Mouse (Mus musculus) heart, embryonic 12.5 days (tissue): ENCODE measurements around the gene Ugt1a6a. TPM values are rescaled to one million over a fixed set of nuclear protein-coding genes. Genes with fewer than 3 reads are reported as not detected.
A peak's percentile ranks its signal among the peaks of the same experiment; 100 is the strongest.

ENCODE experiments used
- ATAC-seq: fragments of 200-750 bp; cut with Nextera tagmentation; 2 replicates; pipeline ENCODE4 v1.8.0; 2017; ENCODE audit warnings: moderate TSS enrichment, moderate library complexity; ENCODE audit not compliant: insufficient number of reproducible peaks, low FRiP score
- H3K27ac ChIP-seq: fragments of 300-500 bp; sonication (generic); 2 replicates; pipeline ENCODE4 v1.5.1; 2016; ENCODE audit warnings: mild to moderate bottlenecking, moderate library complexity; ENCODE audit not compliant: poor library complexity, severe bottlenecking
- H3K27me3 ChIP-seq: fragments of 300-500 bp; sonication (generic); replicated peaks from 2 replicates; pipeline ENCODE4 v1.6.1; 2016; ENCODE audit warnings: mild to moderate bottlenecking, moderate library complexity
- H3K36me3 ChIP-seq: fragments of 300-500 bp; sonication (generic); 2 replicates; pipeline ENCODE4 v1.6.1; 2016; ENCODE audit warnings: mild to moderate bottlenecking, moderate library complexity
- H3K4me1 ChIP-seq: fragments of 300-500 bp; sonication (generic); replicated peaks from 2 replicates; pipeline ENCODE4 v1.6.1; 2016; ENCODE audit warnings: mild to moderate bottlenecking
- H3K4me2 ChIP-seq: fragments of 300-500 bp; sonication (generic); 2 replicates; pipeline ENCODE4 v1.6.1; 2016; ENCODE audit warnings: mild to moderate bottlenecking, moderate library complexity
- H3K4me3 ChIP-seq: fragments of 300-500 bp; sonication (generic); 2 replicates; pipeline ENCODE4 v1.5.1; 2016; ENCODE audit warnings: mild to moderate bottlenecking
- H3K9ac ChIP-seq: fragments of 300-500 bp; sonication (generic); 2 replicates; pipeline ENCODE4 v1.6.1; 2016; ENCODE audit warnings: mild to moderate bottlenecking, moderate library complexity
- H3K9me3 ChIP-seq: fragments of 300-500 bp; sonication (generic); replicated peaks from 2 replicates; pipeline ENCODE4 v1.6.1; 2016; ENCODE audit warnings: mild to moderate bottlenecking, moderate library complexity
- WGBS: fragments of 180-500 bp; shearing (Covaris S2); methylation state at CpG from one replicate; pipeline ENCODE4 v1.1.7; 2016; 5-methylcytosine and 5-hydroxymethylcytosine counted together
- polyA plus RNA-seq: library from polyadenylated mRNA; unstranded; fragments of >200 nt; fragmentation: Nextera tagmentation; extraction: Ambion mirVana; gene quantifications from 2 replicates; pipeline ENCODE4 v1.2.1, GENCODE M21; 2016

The Ugt1a6a gene
- polyA plus RNA-seq, 1 experiment from 2014 or later, result not detected

- 79% methylated on average over 5 of the region's 5 CpGs for WGBS
- Histone ChIP-seq H3K27ac (no peak overlapping the region), H3K4me3 (no peak overlapping the region), H3K27me3 (no peaks in the 10 kb centered on the region), H3K36me3 (no peaks in the 10 kb centered on the region), H3K9ac (no peak overlapping the region), H3K4me1 (no peaks in the 10 kb centered on the region), H3K4me2 (no peak overlapping the region), H3K9me3 (no peaks in the 10 kb centered on the region)
- no peak for ATAC-seq
These were observed 51.8 kb downstream of the Ugt1a6a start for GRCm38 (mm10) chr1:88186325-88186935.

- H3K4me1 ChIP-seq, result no peaks in the 10 kb centered on the region
- ATAC-seq, result no peak
- no peaks in the 10 kb centered on the region for H3K9me3 ChIP-seq
- no peak overlapping the region for H3K9ac ChIP-seq
- no peak overlapping the region for H3K4me2 ChIP-seq
- 72% methylated on average over 3 of the region's 3 CpGs for WGBS
- H3K4me3 ChIP-seq, result no peak overlapping the region
- H3K36me3 ChIP-seq, result no peaks in the 10 kb centered on the region
- H3K27me3 ChIP-seq, result no peaks in the 10 kb centered on the region
- no peak overlapping the region for H3K27ac ChIP-seq
These were observed 57.5 kb downstream of the Ugt1a6a start for GRCm38 (mm10) chr1:88192136-88192535.

- 89% methylated on average over 1 of the region's 1 CpGs for WGBS
These were observed 61.1 kb downstream of the Ugt1a6a start for GRCm38 (mm10) chr1:88195687-88196086.

GRCm38 (mm10) chr1:88197443-88197842, 62.8 kb downstream of the Ugt1a6a start:
- 69% methylated on average over 3 of the region's 3 CpGs for WGBS
- H3K4me1 ChIP-seq, result no peaks in the 10 kb centered on the region
- H3K27ac ChIP-seq, result no peak overlapping the region
- no peak for ATAC-seq
- H3K4me3 ChIP-seq, result no peak overlapping the region
- H3K27me3 ChIP-seq, result no peaks in the 10 kb centered on the region; the same call in 1 of the 2 replicates
- H3K9me3 ChIP-seq, result no peaks in the 10 kb centered on the region
- H3K4me2 ChIP-seq, result no peak overlapping the region
- no peaks in the 10 kb centered on the region for H3K36me3 ChIP-seq
- no peak overlapping the region for H3K9ac ChIP-seq

More at GRCm38 (mm10) chr1:88195687-88196086, 61.1 kb downstream of the Ugt1a6a start:
- no peak for ATAC-seq
- H3K36me3 ChIP-seq, result no peaks in the 10 kb centered on the region
- no peaks in the 10 kb centered on the region for H3K27me3 ChIP-seq
- no peak overlapping the region for H3K9ac ChIP-seq
- no peaks in the 10 kb centered on the region for H3K9me3 ChIP-seq
- H3K4me2 ChIP-seq, result no peak overlapping the region
- no peaks in the 10 kb centered on the region for H3K4me1 ChIP-seq
- no peak overlapping the region for H3K4me3 ChIP-seq
- H3K27ac ChIP-seq, result no peak overlapping the region

- no peak overlapping the region for H3K4me3 ChIP-seq
- no peaks in the 10 kb centered on the region for H3K4me1 ChIP-seq
- H3K9ac ChIP-seq, result no peak overlapping the region
- no peaks in the 10 kb centered on the region; the same call in 1 of the 2 replicates for H3K9me3 ChIP-seq
- WGBS, result 80% methylated on average over 2 of the region's 2 CpGs
- no peak overlapping the region for H3K27ac ChIP-seq
- H3K36me3 ChIP-seq, result no peaks in the 10 kb centered on the region
- H3K27me3 ChIP-seq, result no peaks in the 10 kb centered on the region; the same call in 1 of the 2 replicates
- no peak for ATAC-seq
- no peak overlapping the region for H3K4me2 ChIP-seq
These were observed 65.4 kb downstream of the Ugt1a6a start for GRCm38 (mm10) chr1:88199996-88200395.

GRCm38 (mm10) chr1:88200456-88200855, 65.8 kb downstream of the Ugt1a6a start, which contains the start of gene Ugt1a2:
Gene Ugt1a2, plus strand, starts transcription at chr1:88200601.
- H3K9ac ChIP-seq, result no peak within 1 kb of the TSS
- no peak within 1 kb of the TSS for H3K27ac ChIP-seq
- H3K4me3 ChIP-seq, result no peak within 1 kb of the TSS
- H3K9me3 ChIP-seq, result no peaks in the 10 kb centered on the region; the same call in 1 of the 2 replicates
- H3K4me1 ChIP-seq, result no peaks in the 10 kb centered on the region
- H3K27me3 ChIP-seq, result no peaks in the 10 kb centered on the region; the same call in 1 of the 2 replicates
- WGBS, result 79% methylated on average over 7 of the region's 7 CpGs
- H3K36me3 ChIP-seq, result no peaks in the 10 kb centered on the region
- ATAC-seq, result no peak
- no peak within 1 kb of the TSS for H3K4me2 ChIP-seq

GRCm38 (mm10) chr1:88205294-88205922, 70.8 kb downstream of the Ugt1a6a start, which contains the start of gene Dnajb3:
Gene Dnajb3, minus strand, starts transcription at chr1:88205782.
- peak; percentile 96 for ATAC-seq
- Histone ChIP-seq H3K27ac (no peak within 1 kb of the TSS), H3K27me3 (peaks cover 3% of the 10 kb centered on the region; the same call in 1 of the 2 replicates), H3K36me3 (no peaks in the 10 kb centered on the region), H3K4me1 (no peaks in the 10 kb centered on the region), H3K4me3 (peak within 1 kb of the TSS; percentile 52), H3K9me3 (peaks cover 2% of the 10 kb centered on the region; the same call in 1 of the 2 replicates), H3K9ac (peak within 1 kb of the TSS; percentile 69), H3K4me2 (peak within 1 kb of the TSS; percentile 77)
- 4% methylated on average over 62 of the region's 62 CpGs for WGBS

GRCm38 (mm10) chr1:88206843-88207479, 72.4 kb downstream of the Ugt1a6a start:
- WGBS, result 56% methylated on average over 2 of the region's 2 CpGs
- peaks cover 3% of the 10 kb centered on the region; the same call in 1 of the 2 replicates for H3K27me3 ChIP-seq
- peak overlapping the region; percentile 9; the same call in 1 of the 2 replicates for H3K27ac ChIP-seq
- ATAC-seq, result peak; percentile 74; the same call in 1 of the 2 replicates
- no peak overlapping the region for H3K4me3 ChIP-seq
- no peak overlapping the region for H3K4me2 ChIP-seq
- H3K9ac ChIP-seq, result no peak overlapping the region
- no peaks in the 10 kb centered on the region for H3K36me3 ChIP-seq
- peaks cover 7% of the 10 kb centered on the region for H3K9me3 ChIP-seq
- H3K4me1 ChIP-seq, result no peaks in the 10 kb centered on the region

- Histone ChIP-seq H3K36me3 (no peaks in the 10 kb centered on the region), H3K4me3 (no peak within 1 kb of the TSS), H3K9me3 (peaks cover 48% of the 10 kb centered on the region), H3K27ac (no peak within 1 kb of the TSS), H3K9ac (no peak within 1 kb of the TSS), H3K4me1 (no peaks in the 10 kb centered on the region), H3K27me3 (no peaks in the 10 kb centered on the region), H3K4me2 (no peak within 1 kb of the TSS)
- 60% methylated on average over 8 of the region's 8 CpGs for WGBS
- no peak for ATAC-seq
These were observed 77.2 kb downstream of the Ugt1a6a start, which contains the start of gene Ugt1a1 for GRCm38 (mm10) chr1:88211812-88212211. Gene Ugt1a1, plus strand, starts transcription at chr1:88211959.

- H3K4me2 ChIP-seq, result no peak overlapping the region
- H3K4me3 ChIP-seq, result no peak overlapping the region
- no peaks in the 10 kb centered on the region for H3K36me3 ChIP-seq
- WGBS, result 54% methylated on average over 8 of the region's 8 CpGs
- H3K27ac ChIP-seq, result no peak overlapping the region
- H3K27me3 ChIP-seq, result no peaks in the 10 kb centered on the region
- H3K4me1 ChIP-seq, result no peaks in the 10 kb centered on the region
- H3K9ac ChIP-seq, result no peak overlapping the region
- ATAC-seq, result 0 out of 2 replicates have a peak, but pooled peaks have one; percentile 16
- H3K9me3 ChIP-seq, result peaks cover 54% of the 10 kb centered on the region
These were observed 77.9 kb downstream of the Ugt1a6a start for GRCm38 (mm10) chr1:88212341-88213045.
